Mouse (Mus musculus) stomach, postnatal 0 days (tissue): ENCODE results near the gene D8Ertd738e. TPM values are rescaled to one million over a fixed set of nuclear protein-coding genes. Genes with fewer than 3 reads are reported as not detected.

ENCODE experiments used
- ATAC-seq: fragments of 200-750 bp; cut with Nextera tagmentation; 2 replicates; pipeline ENCODE4 v1.8.0; 2017; ENCODE audit not compliant: low FRiP score, low TSS enrichment
- DNase-seq: peaks from one replicate; pipeline ENCODE4 v3.0.0-alpha.2; 2016; ENCODE audit warnings: low spot score
- H3K27ac ChIP-seq: fragments of 300-500 bp; sonication (generic); replicated peaks from 2 replicates; pipeline ENCODE4 v1.5.1; 2014; ENCODE audit warnings: mild to moderate bottlenecking, control low read depth
- H3K27me3 ChIP-seq: fragments of 300-500 bp; sonication (generic); 2 replicates; pipeline ENCODE4 v1.6.1; 2014; ENCODE audit warnings: low read length; ENCODE audit not compliant: control insufficient read depth, insufficient read depth
- H3K36me3 ChIP-seq: fragments of 300-500 bp; sonication (generic); 2 replicates; pipeline ENCODE4 v1.6.1; 2014; ENCODE audit warnings: low read length, mixed read lengths; ENCODE audit not compliant: control insufficient read depth, insufficient read depth
- H3K4me1 ChIP-seq: fragments of 300-500 bp; sonication (generic); replicated peaks from 2 replicates; pipeline ENCODE4 v1.6.1; 2014; ENCODE audit warnings: antibody characterized with exemption; ENCODE audit not compliant: control insufficient read depth, insufficient read depth
- H3K4me2 ChIP-seq: fragments of 300-500 bp; sonication (generic); replicated peaks from 2 replicates; pipeline ENCODE4 v1.6.1; 2014; ENCODE audit warnings: low read depth, mild to moderate bottlenecking, control low read depth, moderate library complexity
- H3K4me3 ChIP-seq: fragments of 300-500 bp; sonication (generic); 2 replicates; pipeline ENCODE4 v1.5.1; 2014; ENCODE audit warnings: low read depth, low read length, control low read depth
- H3K9ac ChIP-seq: fragments of 300-500 bp; sonication (generic); 2 replicates; pipeline ENCODE4 v1.6.1; 2014; ENCODE audit warnings: mild to moderate bottlenecking, low read length, control low read depth, mixed read lengths
- H3K9me3 ChIP-seq: fragments of 300-500 bp; sonication (generic); 2 replicates; pipeline ENCODE4 v1.6.1; 2016; ENCODE audit warnings: low read length; ENCODE audit not compliant: control insufficient read depth
- CTCF ChIP-seq: IDR thresholded peaks from 2 replicates; pipeline ENCODE4 v1.5.1; 2016; ENCODE audit warnings: antibody characterized with exemption, low read depth, mild to moderate bottlenecking, moderate library complexity
- EP300 ChIP-seq: optimal IDR thresholded peaks from 2 replicates; pipeline ENCODE3; 2016; ENCODE audit warnings: antibody characterized with exemption
- WGBS: fragments of 180-500 bp; shearing (Covaris S2); extraction: QIAGEN DNeasy Blood & Tissue Kit; methylation state at CpG from one replicate; pipeline ENCODE4 v1.1.7; 2014; 5-methylcytosine and 5-hydroxymethylcytosine counted together
- polyA plus RNA-seq: library from polyadenylated mRNA; unstranded; fragments of >200 nt; fragmentation: Nextera tagmentation; extraction: Ambion mirVana; gene quantifications from 2 replicates; pipeline ENCODE4 v1.2.1, GENCODE M21; 2015

The D8Ertd738e gene
- polyA plus RNA-seq, 1 experiment from 2014 or later, result 309 TPM

- ATAC-seq (peak; percentile 49), DNase-seq (peak; percentile 85)
- peak overlapping the region; percentile 72 for H3K4me3 ChIP-seq
- peak overlapping the region; percentile 93 for H3K9ac ChIP-seq
- TF ChIP-seq EP300 (no peak), CTCF (no peak)
- peak overlapping the region; percentile 99 for H3K27ac ChIP-seq
- 6% methylated on average over 33 of the region's 34 CpGs for whole genome bisulfite sequencing
- peaks cover 10% of the 10 kb centered on the region for H3K36me3 ChIP-seq
- no peaks in the 10 kb centered on the region for H3K27me3 ChIP-seq
- peaks cover 19% of the 10 kb centered on the region for H3K4me1 ChIP-seq
- H3K9me3 ChIP-seq, result no peaks in the 10 kb centered on the region
- H3K4me2 ChIP-seq, result peak overlapping the region; percentile 92
These were observed 46.3 kb downstream of the D8Ertd738e start for GRCm38 (mm10) chr8:84202938-84203917.

GRCm38 (mm10) chr8:84202466-84202865 lies 47.1 kb downstream of the D8Ertd738e start:
- ATAC-seq (peak; percentile 65), DNase-seq (peak; percentile 89)
- H3K9ac ChIP-seq, result peak overlapping the region; percentile 93
- peak overlapping the region; percentile 92 for H3K4me2 ChIP-seq
- WGBS, result 38% methylated on average over 9 of the region's 9 CpGs
- H3K4me3 ChIP-seq, result peak overlapping the region; percentile 72
- peaks cover 22% of the 10 kb centered on the region for H3K4me1 ChIP-seq
- no peaks in the 10 kb centered on the region for H3K9me3 ChIP-seq
- no peaks in the 10 kb centered on the region for H3K27me3 ChIP-seq
- peak overlapping the region; percentile 99 for H3K27ac ChIP-seq
- TF ChIP-seq EP300, result no peak
- TF ChIP-seq CTCF, result no peak
- H3K36me3 ChIP-seq, result peaks cover 8% of the 10 kb centered on the region; the same call in 1 of the 2 replicates

GRCm38 (mm10) chr8:84201545-84202245 lies 47.8 kb downstream of the D8Ertd738e start:
- H3K27ac ChIP-seq, result peak overlapping the region; percentile 99
- H3K9me3 ChIP-seq, result no peaks in the 10 kb centered on the region
- peak overlapping the region; percentile 93 for H3K9ac ChIP-seq
- H3K4me1 ChIP-seq, result peaks cover 22% of the 10 kb centered on the region
- H3K27me3 ChIP-seq, result no peaks in the 10 kb centered on the region
- peak; percentile 85 for DNase-seq
- peak overlapping the region; percentile 92 for H3K4me2 ChIP-seq
- TF ChIP-seq EP300 (no peak), CTCF (no peak)
- H3K36me3 ChIP-seq, result peaks cover 8% of the 10 kb centered on the region; the same call in 1 of the 2 replicates
- peak overlapping the region; percentile 72 for H3K4me3 ChIP-seq
- ATAC-seq, result peak; percentile 22
- 25% methylated on average over 15 of the region's 15 CpGs for WGBS

- Histone ChIP-seq H3K9ac (peak overlapping the region; percentile 93), H3K4me2 (peak overlapping the region; percentile 92), H3K4me3 (peak overlapping the region; percentile 72), H3K27ac (peak overlapping the region; percentile 99), H3K36me3 (peaks cover 8% of the 10 kb centered on the region; the same call in 1 of the 2 replicates), H3K9me3 (no peaks in the 10 kb centered on the region), H3K4me1 (peaks cover 22% of the 10 kb centered on the region), H3K27me3 (no peaks in the 10 kb centered on the region)
- peak; percentile 22 for ATAC-seq
- WGBS, result 2% methylated on average over 35 of the region's 70 CpGs
- peak; percentile 86 for DNase-seq
- TF ChIP-seq EP300, result peak; percentile 45
- TF ChIP-seq CTCF, result no peak
These were observed 48.6 kb downstream of the D8Ertd738e start for GRCm38 (mm10) chr8:84200652-84201544.

GRCm38 (mm10) chr8:84200126-84200555 lies 49.4 kb downstream of the D8Ertd738e start:
- no peak for ATAC-seq
- H3K9me3 ChIP-seq, result no peaks in the 10 kb centered on the region
- TF ChIP-seq CTCF (0 out of 2 replicates have a peak, but pooled peaks have one; percentile 10), EP300 (no peak)
- H3K36me3 ChIP-seq, result peaks cover 2% of the 10 kb centered on the region; the same call in 1 of the 2 replicates
- H3K9ac ChIP-seq, result peak overlapping the region; percentile 93
- H3K4me3 ChIP-seq, result peak overlapping the region; percentile 72
- DNase-seq, result no peak
- H3K4me1 ChIP-seq, result peaks cover 22% of the 10 kb centered on the region
- no peaks in the 10 kb centered on the region for H3K27me3 ChIP-seq
- H3K27ac ChIP-seq, result peak overlapping the region; percentile 99
- peak overlapping the region; percentile 92 for H3K4me2 ChIP-seq
- WGBS, result 18% methylated on average over 8 of the region's 8 CpGs
